Mouse (Mus musculus): ENCODE measurements around the gene Insrr. TPM values are rescaled to one million over a fixed set of nuclear protein-coding genes. Genes with fewer than 3 reads are reported as not detected.
A peak's percentile ranks its signal among the peaks of the same experiment; 100 is the strongest.

The Insrr gene
- polyA plus RNA-seq, 1 experiment from 2014 or later, result 0.05 TPM

DNA sequence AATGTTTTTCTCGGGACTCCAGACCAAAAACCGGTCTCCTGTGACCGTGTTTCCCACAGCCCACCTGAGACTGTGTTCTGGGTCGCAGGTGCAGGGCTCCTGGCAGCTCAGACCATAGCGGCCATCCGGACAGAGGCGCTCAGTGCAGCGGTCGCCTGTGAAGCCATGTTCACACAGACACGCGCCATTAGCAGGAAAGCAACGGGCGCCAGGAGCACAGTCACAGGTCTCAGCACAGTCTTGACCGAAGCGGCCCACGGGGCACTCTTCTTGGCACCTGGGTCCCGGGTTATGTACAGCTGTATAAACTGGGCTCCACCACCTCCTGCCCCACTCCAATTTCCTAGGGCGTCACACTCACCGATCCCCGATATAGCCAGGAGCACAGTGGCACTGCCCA, 40.3 kb upstream of the Insrr start:
- Histone ChIP-seq H3K36me3 (ENCODE audit: insufficient read depth) (peaks cover 50% of the 10 kb centered on the region), H3K27me3 (ENCODE audit: insufficient read depth, low read length) (no peaks in the 10 kb centered on the region), H3K9ac (no peak overlapping the region), H3K4me1 (ENCODE audit: insufficient read depth) (peaks cover under 1% of the 10 kb centered on the region; the same call in 1 of the 2 replicates), H3K9me3 (ENCODE audit: low read depth, low read length) (no peaks in the 10 kb centered on the region), H3K27ac (ENCODE audit: low read depth) (no peak overlapping the region), H3K4me3 (ENCODE audit: low read depth, low read length) (no peak overlapping the region), H3K4me2 (peak overlapping the region; percentile 50)
- DNase-seq, result no peak
- no peak for ATAC-seq (ENCODE audit: insufficient read depth)
- no peak for TF ChIP-seq CTCF (IDR thresholded peaks at IDR 0.05; ENCODE audit: low read depth)
- WGBS, result 54% methylated on average over 20 of the region's 20 CpGs

DNA sequence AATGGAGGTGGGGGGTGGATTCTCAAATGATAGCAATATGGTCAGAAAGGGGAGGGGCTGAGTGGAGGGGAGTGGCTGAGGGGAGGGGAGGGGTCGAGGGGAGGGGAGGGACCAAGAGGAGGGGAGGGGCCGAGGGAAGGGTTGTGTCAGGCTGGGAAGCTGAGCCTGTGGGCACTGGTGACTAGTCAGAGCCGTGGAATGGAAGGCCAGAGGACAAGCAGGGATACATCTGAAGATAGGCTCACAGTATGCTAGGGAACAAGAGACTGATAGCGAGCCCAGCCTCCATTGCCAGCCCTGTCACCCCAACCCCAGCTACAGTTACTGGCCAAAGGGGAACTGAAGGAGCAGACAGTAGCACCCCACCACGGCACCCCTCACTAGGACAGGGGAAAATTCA, 38.1 kb upstream of the Insrr start:
- WGBS, result 35% methylated on average over 4 of the region's 5 CpGs
- Histone ChIP-seq H3K4me1 (ENCODE audit: insufficient read depth) (peaks cover 15% of the 10 kb centered on the region), H3K4me3 (ENCODE audit: low read depth, low read length) (no peak overlapping the region), H3K9me3 (ENCODE audit: low read depth, low read length) (no peaks in the 10 kb centered on the region), H3K27ac (ENCODE audit: low read depth) (no peak overlapping the region), H3K36me3 (ENCODE audit: insufficient read depth) (peaks cover 36% of the 10 kb centered on the region), H3K27me3 (ENCODE audit: insufficient read depth, low read length) (no peaks in the 10 kb centered on the region), H3K9ac (no peak overlapping the region), H3K4me2 (no peak overlapping the region)
- DNase-seq (peak; percentile 27), ATAC-seq (ENCODE audit: insufficient read depth) (no peak)
- TF ChIP-seq CTCF (IDR thresholded peaks at IDR 0.05; ENCODE audit: low read depth), result no peak

DNA sequence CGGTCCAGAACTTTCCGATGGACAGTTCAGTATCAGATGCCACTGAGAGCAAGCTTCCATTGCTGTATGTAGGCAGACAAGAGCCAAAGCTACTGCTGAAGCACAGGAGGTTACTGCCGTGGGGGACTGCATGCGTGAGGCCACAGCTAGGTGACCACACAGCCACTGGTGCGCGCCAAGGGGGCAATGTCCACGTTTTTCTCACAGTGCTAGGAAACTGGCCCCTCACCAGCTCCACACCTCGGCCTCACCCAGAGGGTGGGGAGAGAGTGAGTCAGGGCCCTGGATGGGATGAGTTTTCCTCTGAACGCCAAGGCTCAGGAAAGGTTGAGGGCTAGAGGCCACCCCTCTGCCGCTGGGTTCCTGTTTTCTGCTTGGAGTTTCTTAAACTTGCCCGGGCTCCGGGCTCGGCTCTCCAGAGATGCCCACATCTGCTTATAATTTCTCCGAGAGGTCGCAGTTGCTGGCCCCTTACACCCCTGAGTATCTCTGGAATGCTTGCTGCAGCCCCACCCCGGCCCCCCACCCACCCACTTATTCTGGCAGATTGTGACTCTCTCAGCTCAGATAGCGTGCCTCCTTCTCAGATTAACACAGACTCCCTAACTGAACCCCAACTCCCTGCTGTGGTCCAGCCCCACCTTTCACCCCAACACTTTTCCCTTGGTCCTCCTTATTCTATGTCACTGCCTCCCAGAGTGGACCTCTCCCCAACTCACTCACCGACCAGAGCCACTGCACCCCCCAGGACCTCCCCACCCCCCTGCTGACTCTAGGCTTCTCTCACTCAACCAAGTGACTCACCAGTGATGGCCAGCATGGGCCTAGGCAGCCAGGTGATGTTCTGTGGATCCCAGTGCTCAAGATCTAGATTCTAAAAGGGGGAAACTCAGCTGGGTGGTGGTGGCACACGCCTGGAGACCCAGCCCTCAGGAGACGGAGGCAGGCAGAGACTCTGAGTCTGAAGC, 35.1 kb upstream of the Insrr start:
- peak overlapping the region; percentile 24; the same call in 1 of the 2 replicates for H3K27ac ChIP-seq (ENCODE audit: low read depth)
- H3K9me3 ChIP-seq (ENCODE audit: low read depth, low read length), result no peaks in the 10 kb centered on the region
- no peak for DNase-seq
- no peak overlapping the region for H3K4me2 ChIP-seq
- no peak overlapping the region; the same call in 1 of the 2 replicates for H3K9ac ChIP-seq
- peaks cover 25% of the 10 kb centered on the region; the same call in 1 of the 2 replicates for H3K36me3 ChIP-seq (ENCODE audit: insufficient read depth)
- H3K4me3 ChIP-seq (ENCODE audit: low read depth, low read length), result no peak overlapping the region
- H3K27me3 ChIP-seq (ENCODE audit: insufficient read depth, low read length), result no peaks in the 10 kb centered on the region
- TF ChIP-seq CTCF (IDR thresholded peaks at IDR 0.05; ENCODE audit: low read depth), result no peak
- 55% methylated on average over 20 of the region's 20 CpGs for WGBS
- no peak for ATAC-seq (ENCODE audit: insufficient read depth)
- peaks cover 34% of the 10 kb centered on the region for H3K4me1 ChIP-seq (ENCODE audit: insufficient read depth)

DNA sequence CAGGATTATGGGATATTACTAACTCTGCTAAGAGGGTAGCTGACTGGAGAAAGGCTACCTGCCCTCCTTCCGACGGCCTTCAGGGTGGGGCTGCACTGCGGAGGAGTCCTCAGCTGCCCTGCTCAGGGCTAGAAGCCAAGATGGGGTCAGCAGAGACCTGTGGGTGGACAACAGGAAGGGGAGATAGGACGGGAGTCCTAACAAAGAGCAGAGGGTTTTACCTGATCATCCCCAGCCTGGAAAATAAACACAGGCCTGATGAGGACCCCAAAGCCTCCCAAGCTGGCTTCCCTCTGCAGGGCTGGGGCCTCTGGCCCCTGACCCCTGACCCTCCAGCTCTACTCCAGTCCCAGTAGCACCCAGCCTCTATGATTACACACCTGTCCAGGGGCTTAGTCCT, 33.5 kb upstream of the Insrr start:
- TF ChIP-seq CTCF (IDR thresholded peaks at IDR 0.05; ENCODE audit: low read depth), result no peak
- H3K9ac ChIP-seq, result peak overlapping the region; percentile 48
- ATAC-seq (ENCODE audit: insufficient read depth) (peak; percentile 3; the same call in 1 of the 2 replicates), DNase-seq (no peak)
- 18% methylated on average over 4 of the region's 4 CpGs for WGBS
- H3K36me3 ChIP-seq (ENCODE audit: insufficient read depth), result peaks cover 14% of the 10 kb centered on the region; the same call in 1 of the 2 replicates
- no peak overlapping the region for H3K4me3 ChIP-seq (ENCODE audit: low read depth, low read length)
- no peaks in the 10 kb centered on the region for H3K27me3 ChIP-seq (ENCODE audit: insufficient read depth, low read length)
- peak overlapping the region; percentile 97 for H3K27ac ChIP-seq (ENCODE audit: low read depth)
- peaks cover 42% of the 10 kb centered on the region for H3K4me1 ChIP-seq (ENCODE audit: insufficient read depth)
- no peaks in the 10 kb centered on the region for H3K9me3 ChIP-seq (ENCODE audit: low read depth, low read length)
- H3K4me2 ChIP-seq, result peak overlapping the region; percentile 57

DNA sequence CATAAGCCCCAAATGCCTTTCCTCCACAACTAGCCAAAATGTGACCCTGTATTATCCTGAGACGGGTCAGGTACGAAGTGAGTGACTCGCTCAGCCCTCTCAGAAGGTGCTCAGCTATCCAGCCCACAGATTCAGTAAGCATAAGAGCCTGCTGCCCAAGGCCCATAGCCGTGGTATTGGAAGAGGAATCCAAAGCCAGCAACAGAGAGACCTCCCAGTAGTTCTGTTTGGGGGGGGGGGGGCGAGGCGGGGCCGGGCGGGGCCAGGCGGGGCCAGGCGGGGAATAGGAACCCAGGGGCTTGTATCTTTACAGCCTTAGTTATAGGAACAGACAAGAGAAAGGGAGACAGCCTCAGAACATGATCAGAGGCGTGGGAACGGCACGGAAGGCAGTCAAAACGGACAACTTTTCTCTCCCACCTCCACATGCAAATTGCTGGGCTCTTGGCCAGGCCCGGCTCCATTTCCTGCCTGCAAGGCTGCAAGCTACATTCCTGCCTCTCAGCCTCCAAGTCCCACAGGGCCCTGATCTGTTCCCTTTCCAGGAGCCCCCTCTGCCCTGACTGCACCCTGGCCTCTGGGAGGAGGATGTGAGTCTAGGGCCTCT, 33.0 kb upstream of the Insrr start:
- peak overlapping the region; percentile 48 for H3K9ac ChIP-seq
- peak; percentile 74 for ATAC-seq (ENCODE audit: insufficient read depth)
- DNase-seq, result peak; percentile 94
- peak overlapping the region; percentile 97 for H3K27ac ChIP-seq (ENCODE audit: low read depth)
- peak overlapping the region; percentile 17; the same call in 1 of the 2 replicates for H3K4me3 ChIP-seq (ENCODE audit: low read depth, low read length)
- no peaks in the 10 kb centered on the region for H3K27me3 ChIP-seq (ENCODE audit: insufficient read depth, low read length)
- H3K36me3 ChIP-seq (ENCODE audit: insufficient read depth), result 0 out of 2 replicates have a peak, but pooled peaks cover 12% of the 10 kb centered on the region
- H3K4me1 ChIP-seq (ENCODE audit: insufficient read depth), result peaks cover 42% of the 10 kb centered on the region
- H3K9me3 ChIP-seq (ENCODE audit: low read depth, low read length), result no peaks in the 10 kb centered on the region
- H3K4me2 ChIP-seq, result peak overlapping the region; percentile 57
- WGBS, result 15% methylated on average over 15 of the region's 15 CpGs
- TF ChIP-seq CTCF (IDR thresholded peaks at IDR 0.05; ENCODE audit: low read depth), result peak; percentile 24

DNA sequence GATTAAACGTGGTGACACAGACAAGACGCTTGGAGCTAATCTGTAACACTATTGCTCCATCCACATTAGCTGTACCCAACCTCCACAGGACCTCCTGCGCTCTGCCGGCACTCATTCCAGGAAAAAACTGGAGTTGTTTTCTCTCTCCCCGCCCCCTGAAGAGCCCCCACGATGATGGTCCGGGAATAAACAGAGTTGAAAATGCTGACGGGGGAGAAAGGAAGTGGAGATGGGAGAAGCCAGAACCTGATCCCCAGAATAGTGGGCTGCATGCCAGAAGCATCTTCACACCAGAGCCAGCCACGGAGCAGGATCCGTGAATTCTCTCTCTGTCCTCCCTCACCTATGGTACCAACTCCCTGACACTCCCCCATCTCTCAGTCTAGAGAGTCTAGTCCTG, 32.2 kb upstream of the Insrr start:
- Histone ChIP-seq H3K4me1 (ENCODE audit: insufficient read depth) (peaks cover 42% of the 10 kb centered on the region), H3K9ac (peak overlapping the region; percentile 32; the same call in 1 of the 2 replicates), H3K36me3 (ENCODE audit: insufficient read depth) (0 out of 2 replicates have a peak, but pooled peaks cover 5% of the 10 kb centered on the region), H3K27me3 (ENCODE audit: insufficient read depth, low read length) (no peaks in the 10 kb centered on the region), H3K27ac (ENCODE audit: low read depth) (peak overlapping the region; percentile 97), H3K9me3 (ENCODE audit: low read depth, low read length) (no peaks in the 10 kb centered on the region), H3K4me3 (ENCODE audit: low read depth, low read length) (peak overlapping the region; percentile 17; the same call in 1 of the 2 replicates), H3K4me2 (peak overlapping the region; percentile 57)
- 16% methylated on average over 10 of the region's 10 CpGs for WGBS
- TF ChIP-seq CTCF (IDR thresholded peaks at IDR 0.05; ENCODE audit: low read depth), result no peak
- peak; percentile 82 for DNase-seq
- ATAC-seq (ENCODE audit: insufficient read depth), result peak; percentile 22

Data from lung, embryonic 14.5 days (tissue).